Comparison of ENCODE assay signal across 22 mouse cellular contexts in genomic region chr5:116440251-116440650, GRCm38 (mm10). TPM values are rescaled to one million over a fixed set of nuclear protein-coding genes. Genes with fewer than 3 reads are reported as not detected.
DNase-seq lines count a peak whose midpoint lies in the region; ATAC-seq lines count a peak whose summit lies in the region.
"Had no signal": no experiment of that assay in that cellular context is flagged by ENCODE, and none has a peak within 500 bp of the region (broad histone marks: within the 10 kb centered on the region; RNA-seq: fewer than 3 reads in every experiment).

No protein-coding gene starts in this region.

- 76% methylated on average over 4 of the region's 4 CpGs for WGBS in midbrain, embryonic 10.5 days
- WGBS in forebrain, embryonic 15.5 days: 58% methylated on average over 4 of the region's 4 CpGs

- H3K4me1 ChIP-seq in midbrain, embryonic 10.5 days: peaks cover 15% of the 10 kb centered on the region
- peaks cover 27% of the 10 kb centered on the region for H3K4me1 ChIP-seq in forebrain, embryonic 15.5 days
- H3K4me1 ChIP-seq: intestine, embryonic 15.5 days had no signal

- no peak overlapping the region for H3K4me2 ChIP-seq in forebrain, embryonic 15.5 days (replicated peaks)
- H3K4me2 ChIP-seq: heart, embryonic 11.5 days; hindbrain, embryonic 15.5 days; intestine, embryonic 15.5 days; neural tube, embryonic 15.5 days had no signal

- ATAC-seq in forebrain, embryonic 15.5 days (replicated peaks): no peak
- ATAC-seq: intestine, embryonic 15.5 days; Patski had no signal

- no peaks in the 10 kb centered on the region for H3K9me3 ChIP-seq in midbrain, embryonic 10.5 days (replicated peaks)
- no peaks in the 10 kb centered on the region for H3K9me3 ChIP-seq in forebrain, embryonic 15.5 days
- H3K9me3 ChIP-seq: hindbrain, embryonic 15.5 days; intestine, embryonic 15.5 days; neural tube, embryonic 15.5 days had no signal

- no peak overlapping the region for H3K27ac ChIP-seq in midbrain, embryonic 10.5 days (replicated peaks)
- no peak overlapping the region for H3K27ac ChIP-seq in forebrain, embryonic 15.5 days (replicated peaks)
- H3K27ac ChIP-seq: gastrocnemius, adult 2 months; hindbrain, embryonic 15.5 days; intestine, embryonic 15.5 days; neural tube, embryonic 15.5 days had no signal

- peaks cover 5% of the 10 kb centered on the region for H3K27me3 ChIP-seq in midbrain, embryonic 10.5 days (ENCODE audit: low read depth, poor library complexity, severe bottlenecking)
- H3K27me3 ChIP-seq in forebrain, embryonic 15.5 days: no peaks in the 10 kb centered on the region
- H3K27me3 ChIP-seq: CH12.LX; hindbrain, embryonic 15.5 days; neural tube, embryonic 15.5 days; Patski had no signal

- peak; percentile 69 to 79 for DNase-seq in frontal cortex, adult 2 months (ENCODE audit: extremely low spot score in 1 of 2, low spot score in 1 of 2)
- DNase-seq in frontal cortex, postnatal 10 days (ENCODE audit: low spot score in 2 of 2): no peak
- peak; percentile 61 to 64 for DNase-seq in right cerebral cortex, adult 2 months (ENCODE audit: low spot score in 2 of 2)
- DNase-seq in right cerebral cortex, postnatal 10 days (ENCODE audit: low spot score in 2 of 2): no peak
- peak; percentile 94 for DNase-seq in brain, adult 2 months (ENCODE audit: low read depth, low spot score)
- no peak for DNase-seq in midbrain, embryonic 10.5 days (ENCODE audit: low spot score)
- DNase-seq: adrenal gland, postnatal 36 days; gastrocnemius, adult 2 months; heart, postnatal 10 days; kidney, adult 9 months; kidney, postnatal 25 days; liver; lung, postnatal 10 days; midbrain, embryonic 14.5 days; thymus, postnatal 36 days had no signal

- no peak overlapping the region for H3K9ac ChIP-seq in forebrain, embryonic 15.5 days (replicated peaks)
- H3K9ac ChIP-seq: hindbrain, embryonic 15.5 days; intestine, embryonic 15.5 days; neural tube, embryonic 15.5 days had no signal

- peaks cover 35% of the 10 kb centered on the region for H3K36me3 ChIP-seq in midbrain, embryonic 10.5 days
- H3K36me3 ChIP-seq in forebrain, embryonic 15.5 days: peaks cover 15% of the 10 kb centered on the region; the same call in 1 of the 2 replicates
- H3K36me3 ChIP-seq: hindbrain, embryonic 15.5 days; intestine, embryonic 15.5 days had no signal

- no peak overlapping the region for H3K4me3 ChIP-seq in midbrain, embryonic 10.5 days
- no peak overlapping the region for H3K4me3 ChIP-seq in forebrain, embryonic 15.5 days
- H3K4me3 ChIP-seq: gastrocnemius, adult 2 months; hindbrain, embryonic 15.5 days; intestine, embryonic 15.5 days; neural tube, embryonic 15.5 days had no signal

RNA-seq across cellular contexts. Expression of gene Hspb8, which starts 17.6 kb away (rescaled TPM):
- 13.6 and 15.0 TPM in 2 replicates for polyA plus RNA-seq in frontal cortex, adult 2 months (2012; rRNA removed)
- 6.9 and 7.5 TPM in 2 replicates for polyA plus RNA-seq in midbrain, embryonic 10.5 days (2016; fragmentation: Nextera tagmentation; extraction: Ambion mirVana)
- 5.6 and 5.7 TPM in 2 replicates for polyA plus RNA-seq in forebrain, embryonic 15.5 days (2015; fragmentation: Nextera tagmentation; extraction: Ambion mirVana)

Comparison
In these comparisons a context has a peak if more than half of its experiments do, and no peak if none do; other contexts are left out.
1. DNase-seq: peak in frontal cortex, adult 2 months (2 of 2), right cerebral cortex, adult 2 months (2 of 2) and brain, adult 2 months (single experiment); none in frontal cortex, postnatal 10 days (0 of 2), right cerebral cortex, postnatal 10 days (0 of 2) and midbrain, embryonic 10.5 days (single experiment).